Mouse (Mus musculus) thymus, postnatal 10 days (tissue): ENCODE measurements at regions not wholly inside any gene's neighbourhood (a gene's known extent, or its start where the extent isn't known, plus 50 kb on each side); places are given as distances from the start of the nearest gene placed in this dataset.
A peak's percentile ranks its signal among the peaks of the same experiment; 100 is the strongest.

ENCODE experiments used
- DNase-seq, 2 experiments: peaks; one replicate each; pipeline ENCODE4 v3.0.0; 2021; ENCODE audit warnings: low spot score in 2 of 2

DNA sequence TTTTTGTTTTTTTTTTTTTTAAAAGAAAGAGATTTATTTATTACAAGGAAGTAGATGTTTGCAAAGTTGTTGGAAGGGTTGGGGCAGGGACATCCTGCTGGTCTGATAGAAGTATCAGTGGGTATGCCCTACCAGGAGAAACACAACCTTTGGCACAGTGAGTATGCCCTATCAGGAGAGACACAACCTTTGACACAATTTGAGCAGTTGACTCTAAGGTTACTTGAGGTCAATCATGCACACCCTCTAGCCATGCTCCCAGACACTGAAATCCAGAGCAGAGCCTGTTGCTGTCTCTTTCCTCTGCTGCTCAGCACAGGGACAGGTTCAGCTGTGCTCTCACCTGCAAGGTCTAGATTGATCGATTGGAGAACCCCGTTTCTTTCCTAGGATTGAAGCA, 164.2 kb upstream of the Gjb5 start:
- DNase-seq, result no peak

DNA sequence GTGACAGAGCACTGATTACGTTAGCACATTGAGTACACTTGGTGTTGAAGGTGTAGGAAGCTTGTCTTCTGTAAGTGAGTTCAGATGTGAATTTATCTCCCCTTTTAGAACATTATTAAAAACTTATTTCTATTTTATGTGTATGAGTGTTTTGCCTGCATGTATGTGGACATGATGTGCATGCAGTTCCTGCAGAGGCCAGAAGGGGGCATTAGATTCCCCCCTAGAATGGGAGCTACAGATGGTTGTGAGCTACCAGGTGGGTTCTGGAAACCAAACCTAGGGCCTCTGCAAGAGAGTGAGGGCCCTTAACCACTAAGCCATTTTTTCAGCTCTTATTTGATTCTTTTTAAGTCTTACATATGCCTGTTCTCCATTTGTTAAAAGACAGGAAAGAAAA, 160.0 kb upstream of the Gjb5 start:
- DNase-seq, result no peak

DNA sequence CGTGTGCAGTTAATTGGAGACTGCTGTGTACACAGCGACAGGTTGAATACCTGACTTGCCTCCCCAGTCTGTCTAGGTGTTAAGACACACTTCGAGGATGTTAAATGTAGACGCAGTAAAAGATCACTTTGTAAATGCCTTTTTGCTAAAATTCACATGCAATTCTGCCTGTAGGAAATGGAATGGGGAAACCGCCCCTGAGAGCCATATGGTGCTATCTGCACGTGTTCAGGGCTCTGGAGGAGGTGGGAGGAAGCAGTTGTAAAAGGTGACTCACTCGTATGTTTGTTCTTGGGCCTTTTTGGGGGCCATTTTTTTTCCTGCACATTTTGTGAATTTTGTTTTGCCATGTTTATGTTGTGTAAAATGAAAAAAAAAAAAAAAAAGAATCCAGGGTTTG, 159.6 kb upstream of the Gjb5 start:
- DNase-seq, result no peak

DNA sequence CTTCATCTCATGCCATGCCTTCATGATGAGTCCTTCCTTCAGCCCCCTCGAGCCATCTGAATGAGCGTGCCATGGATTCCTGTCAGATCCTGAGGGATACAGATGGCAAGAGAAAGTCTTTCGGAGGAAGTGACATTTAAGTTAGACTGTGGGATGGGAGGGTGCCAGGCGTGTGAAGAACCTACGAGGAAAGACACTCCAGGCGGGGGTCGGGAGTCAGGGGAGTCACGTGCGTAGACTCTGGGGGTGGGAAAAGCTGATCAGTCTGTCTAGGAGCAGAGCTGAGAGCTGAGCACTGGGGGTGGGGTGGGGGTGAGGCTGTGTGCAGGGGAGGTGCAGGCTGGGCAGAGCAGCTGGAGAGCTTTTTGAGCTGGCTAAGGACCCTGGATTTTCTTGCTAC, 152.0 kb upstream of the Gjb5 start:
- no peak for DNase-seq

DNA sequence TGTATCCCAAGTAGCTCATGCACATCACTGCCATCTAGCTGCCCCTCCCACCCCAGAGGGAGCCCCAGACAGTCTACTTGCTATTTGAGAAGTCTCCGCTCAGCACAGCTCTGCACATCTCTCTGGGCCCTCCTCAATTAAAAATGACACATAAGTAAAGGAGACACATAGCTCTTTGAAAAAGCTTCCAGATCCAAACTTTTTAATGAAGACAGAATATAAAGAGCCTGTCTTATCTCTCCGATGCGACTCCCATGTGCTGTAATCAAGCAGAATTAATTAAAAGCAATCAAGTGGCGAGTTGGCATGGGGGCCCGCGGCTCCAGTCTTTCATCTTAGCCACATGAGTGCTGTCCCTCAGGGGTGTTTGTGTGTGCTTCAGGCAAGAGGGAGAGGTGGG, 144.6 kb upstream of the Gjb5 start:
- no peak for DNase-seq

DNA sequence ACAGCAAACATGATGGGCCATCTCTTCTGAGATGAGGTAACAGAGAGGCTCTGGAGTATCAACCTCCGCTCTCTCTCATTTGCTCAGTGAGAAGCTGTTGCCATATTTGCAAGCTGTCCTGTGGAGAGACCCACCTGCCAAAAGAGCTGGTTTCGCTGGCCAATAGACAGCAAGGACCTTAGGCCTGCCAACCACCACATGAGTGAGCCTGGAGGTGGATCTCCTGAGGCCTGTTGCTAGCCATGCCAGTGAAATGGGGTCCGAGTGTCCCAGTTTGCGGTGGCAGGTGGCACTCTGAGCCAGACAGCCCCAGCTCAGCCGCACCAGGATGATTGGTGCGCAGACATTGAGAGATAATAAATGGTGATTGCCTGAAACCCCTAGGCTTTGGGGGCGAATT, 143.9 kb upstream of the Gjb5 start:
- no peak for DNase-seq

DNA sequence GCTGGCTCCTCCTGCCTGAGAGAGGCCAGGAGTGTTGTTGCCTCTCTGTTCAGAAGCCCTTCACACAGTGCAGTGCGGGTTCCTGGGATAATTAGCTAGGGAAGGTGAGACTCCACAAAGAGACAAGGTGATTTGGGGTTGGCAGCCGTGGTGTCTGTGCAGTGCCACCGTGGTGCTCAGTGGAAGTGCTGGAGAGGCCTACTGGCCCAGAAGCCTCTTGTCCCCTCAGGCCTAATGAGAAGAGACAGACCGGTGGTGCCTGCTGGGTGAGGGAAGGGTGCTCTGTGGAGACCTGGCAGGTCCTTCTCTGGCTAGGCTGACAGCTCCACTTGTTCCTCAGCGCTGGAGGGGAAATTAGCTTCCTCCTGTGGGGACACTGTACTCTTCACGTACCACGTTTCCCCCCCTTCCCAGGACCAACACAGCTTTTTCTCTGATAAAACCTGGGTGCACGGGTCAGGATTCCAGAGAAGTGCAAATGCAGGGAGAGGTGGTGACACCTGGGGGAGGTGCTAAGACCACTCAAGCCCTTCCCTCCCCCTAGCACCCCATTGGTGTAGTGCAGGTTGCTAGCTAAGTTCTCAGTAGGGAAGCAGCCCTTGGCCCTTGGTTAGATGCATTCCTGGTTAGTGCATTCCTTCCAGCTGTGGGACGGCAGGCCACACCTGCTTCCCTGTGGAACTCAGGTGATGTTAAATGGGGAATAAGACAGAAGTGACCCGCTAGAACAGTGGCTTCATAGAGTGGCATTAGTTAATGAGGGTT, 129.2 kb upstream of the Gjb5 start:
- DNase-seq, result no peak

DNA sequence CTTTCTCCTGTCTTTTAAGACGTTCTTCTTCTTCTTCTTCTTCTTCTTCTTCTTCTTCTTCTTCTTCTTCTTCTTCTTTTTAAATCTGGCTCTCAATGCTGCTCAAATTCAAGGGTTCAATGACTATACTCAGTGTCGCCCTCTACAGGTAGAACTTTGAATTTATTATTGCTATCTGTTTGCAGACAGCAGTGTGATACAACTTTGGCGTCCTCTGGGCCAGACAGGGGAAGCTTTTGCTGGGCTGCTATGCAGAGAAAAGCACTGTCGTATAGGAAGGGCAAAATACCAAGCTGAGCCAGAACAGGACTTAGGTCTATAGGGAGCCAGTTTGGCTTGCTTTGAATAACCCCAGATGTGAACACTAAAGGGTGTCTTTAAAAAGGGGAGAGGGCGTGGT, 127.3 kb upstream of the Gjb5 start:
- no peak for DNase-seq

DNA sequence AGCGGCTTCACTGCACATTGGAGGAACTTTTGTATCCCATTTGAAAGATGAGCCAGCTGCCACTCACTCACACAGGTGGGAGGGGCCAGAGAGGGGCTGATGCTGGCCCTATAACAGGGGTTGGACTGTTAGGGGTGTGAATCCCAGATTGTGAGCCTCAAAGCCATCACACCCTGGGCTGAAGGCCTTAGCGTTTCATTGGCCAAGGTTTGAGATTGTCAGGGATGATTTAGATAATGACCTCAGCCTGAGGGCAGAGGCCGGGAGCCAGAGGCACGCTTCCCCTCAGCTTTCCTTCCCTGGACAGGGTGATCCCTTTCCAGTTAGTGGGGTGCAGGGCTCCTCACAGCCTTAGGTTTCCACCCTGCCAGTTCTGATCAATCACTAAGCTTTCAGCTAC, 124.5 kb upstream of the Gjb5 start:
- no peak for DNase-seq

DNA sequence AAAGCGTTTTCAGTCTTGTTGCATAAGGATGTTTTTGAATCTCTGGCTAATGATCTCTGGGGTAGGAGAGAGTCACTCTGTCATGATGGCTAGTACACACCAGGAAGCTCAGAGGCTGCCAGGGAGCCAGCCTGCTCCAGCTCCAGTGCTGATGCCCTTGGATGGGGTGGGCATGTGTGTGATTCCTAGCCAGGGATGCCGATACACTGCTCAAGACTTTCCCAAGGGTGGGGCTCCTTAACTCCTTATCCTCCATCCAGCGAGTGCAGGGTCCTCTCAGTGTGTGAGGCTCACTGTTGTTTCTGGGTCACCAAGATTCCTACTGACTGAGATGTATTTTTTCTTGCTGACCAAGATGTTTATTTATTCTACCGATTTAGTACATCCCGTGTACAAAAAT, 122.4 kb upstream of the Gjb5 start:
- no peak for DNase-seq

DNA sequence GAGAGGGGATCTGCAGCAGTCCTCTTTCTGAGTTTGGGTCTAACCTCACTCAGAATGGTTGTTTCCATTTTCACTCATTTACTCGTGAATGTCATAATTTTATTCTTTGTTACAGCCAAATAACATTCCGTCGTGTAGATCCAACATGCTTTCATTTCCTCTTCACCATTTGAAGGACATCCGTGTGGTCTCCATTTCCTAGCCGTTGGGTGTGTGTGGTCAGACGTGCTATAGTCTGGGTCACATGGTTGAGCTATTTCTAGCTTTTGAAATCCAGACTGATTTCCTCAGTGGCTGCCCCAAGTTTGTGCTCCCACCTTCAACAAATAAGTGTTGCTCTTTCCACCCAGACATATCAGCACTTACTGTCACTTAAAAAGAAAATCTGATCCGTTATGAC, 111.9 kb upstream of the Gjb5 start:
- no peak for DNase-seq

DNA sequence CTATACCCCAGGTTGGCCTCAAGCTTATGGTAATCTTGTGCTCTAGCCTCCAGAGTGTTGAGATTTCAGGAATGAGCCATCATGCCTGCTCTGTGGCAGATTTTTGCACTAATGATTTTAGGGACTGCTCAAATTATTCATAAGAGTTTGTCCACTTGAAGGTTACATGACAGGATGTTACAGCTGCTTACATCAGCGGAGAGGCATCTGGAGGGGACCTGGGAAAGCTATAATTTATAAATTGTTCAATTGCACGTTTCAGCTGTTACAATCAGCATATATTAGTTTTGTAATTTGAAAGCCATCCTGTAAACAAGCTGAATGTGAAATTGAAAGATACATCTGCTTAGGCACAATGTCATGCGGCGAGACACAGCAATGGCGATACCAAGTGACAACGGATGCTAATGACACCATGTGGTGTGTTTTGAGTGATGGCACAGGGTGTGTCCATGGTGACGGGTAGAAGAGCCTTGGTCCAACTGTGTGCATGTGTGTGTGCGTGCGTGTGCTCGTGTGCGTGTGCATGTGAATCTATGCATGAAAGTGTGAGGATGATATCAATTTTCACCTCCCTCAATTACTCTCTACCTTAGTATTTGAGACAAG, 96.6 kb upstream of the Gjb5 start:
- no peak for DNase-seq

DNA sequence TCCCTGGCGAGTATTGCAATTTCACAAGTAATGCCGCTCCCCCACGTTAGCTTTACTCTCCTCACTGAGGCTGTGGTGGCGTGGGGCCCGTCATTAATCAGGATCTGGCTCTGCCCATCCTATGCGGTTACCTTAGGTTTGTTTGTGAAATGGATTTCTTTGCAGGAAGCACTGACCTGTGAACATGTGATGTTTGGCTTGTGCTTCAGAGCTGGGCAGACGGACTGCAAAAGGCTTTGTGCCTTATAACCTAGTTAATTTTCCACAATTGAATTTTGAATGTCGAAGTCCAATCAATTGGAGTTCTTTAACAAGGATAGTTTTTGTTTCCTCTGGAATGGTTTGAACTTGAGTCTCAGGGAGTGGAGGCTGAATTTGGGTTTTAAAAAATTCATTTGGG, 94.1 kb upstream of the Gjb5 start:
- DNase-seq, result no peak

DNA sequence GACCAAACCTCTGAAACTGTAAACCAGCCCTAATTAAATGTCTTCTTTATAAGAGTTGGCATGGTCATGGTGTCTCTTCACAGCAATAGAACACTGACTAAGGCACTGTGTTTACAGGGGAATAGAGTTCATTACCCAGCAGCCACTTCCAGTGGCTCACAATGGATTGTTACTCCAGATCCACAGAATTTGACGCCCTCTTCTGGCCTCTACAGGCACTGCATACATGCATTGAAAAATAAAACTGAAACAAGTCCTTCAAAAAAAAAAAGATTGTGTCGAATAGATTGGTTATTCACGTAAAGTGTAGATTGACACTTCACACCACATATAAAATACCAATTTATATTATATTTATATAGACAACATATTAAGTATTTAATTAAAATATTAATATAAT, 87.3 kb upstream of the Gjb5 start:
- no peak for DNase-seq

DNA sequence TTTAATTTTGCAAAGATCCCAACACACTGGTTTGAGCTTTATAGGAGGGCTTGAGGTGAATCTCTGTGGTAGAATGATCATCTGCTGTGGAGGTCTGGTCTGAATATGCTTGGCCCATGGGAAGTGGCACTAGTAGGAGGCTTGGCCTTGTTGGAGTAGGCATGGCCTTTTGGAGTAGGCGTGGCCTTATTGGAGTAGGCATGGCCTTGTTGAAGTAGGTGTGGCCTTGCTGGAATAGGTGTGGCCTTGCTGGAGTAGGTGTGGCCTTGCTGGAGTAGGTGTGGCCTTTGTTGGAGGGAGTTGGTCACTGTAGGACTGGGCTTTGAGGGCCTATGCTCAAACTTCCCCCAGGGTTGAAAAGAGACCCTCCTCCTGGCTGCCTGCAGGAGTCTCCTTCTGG, 86.1 kb upstream of the Gjb5 start:
- no peak for DNase-seq

DNA sequence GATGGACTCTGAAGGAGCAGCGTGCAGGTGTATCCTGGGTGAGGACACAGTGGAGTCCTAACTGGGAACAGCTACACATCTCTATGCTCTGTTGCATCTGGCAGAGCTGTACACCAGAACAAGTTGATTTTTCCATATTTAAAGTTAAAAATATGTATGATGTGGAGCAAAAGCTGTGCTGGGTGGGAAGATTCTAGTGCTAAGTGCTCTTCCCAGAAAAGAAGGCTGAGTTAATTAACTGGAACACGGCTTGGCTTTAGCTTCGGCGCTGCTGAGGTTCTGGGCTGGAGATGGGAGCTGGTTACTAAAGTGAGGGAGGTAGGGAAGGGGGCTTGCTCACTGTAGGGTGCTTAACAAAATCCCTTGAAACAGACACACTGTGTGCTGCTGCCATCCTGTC, 84.0 kb upstream of the Gjb5 start:
- no peak for DNase-seq

DNA sequence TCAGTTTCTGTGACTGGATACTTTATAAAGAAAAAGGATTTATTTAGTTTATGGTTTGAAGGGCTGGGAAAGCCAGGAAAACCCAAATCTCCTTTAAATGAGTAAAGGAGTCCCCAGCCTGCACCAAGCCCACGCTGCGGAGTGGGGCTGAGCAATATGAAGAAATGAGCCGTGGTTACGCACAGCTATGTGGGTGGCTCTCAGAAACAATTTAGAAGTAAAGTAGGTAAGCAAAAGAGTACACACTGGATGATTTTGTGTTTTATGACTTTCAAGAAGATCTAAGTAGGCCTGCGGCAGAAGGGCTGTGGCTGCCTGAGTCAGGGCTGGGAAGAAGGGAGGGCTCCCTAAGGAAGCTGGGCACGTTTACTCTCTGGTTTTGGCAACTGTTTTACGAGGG, 82.6 kb upstream of the Gjb5 start:
- DNase-seq, result no peak

DNA sequence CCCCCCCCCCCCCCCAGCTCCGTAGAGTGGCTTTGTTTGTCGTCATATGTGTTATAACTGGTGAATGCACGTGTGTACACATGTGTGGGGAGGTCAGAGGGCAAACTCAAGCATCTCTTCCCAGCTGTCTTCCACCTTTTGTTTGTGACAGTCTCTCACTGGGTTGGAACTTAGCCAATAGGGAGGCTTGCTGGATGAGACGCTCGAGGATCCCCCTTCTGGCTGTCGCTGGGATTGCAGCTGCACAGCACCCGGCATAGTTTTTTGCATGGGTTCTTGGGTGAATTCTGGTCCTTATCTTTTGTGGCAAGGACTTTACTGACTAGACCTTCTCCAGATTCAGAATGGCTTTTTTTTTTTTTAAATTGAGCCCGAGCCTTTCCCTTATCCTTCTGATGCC, 77.1 kb upstream of the Gjb5 start:
- peak in 1 of 2 experiments; percentile 51 for DNase-seq

DNA sequence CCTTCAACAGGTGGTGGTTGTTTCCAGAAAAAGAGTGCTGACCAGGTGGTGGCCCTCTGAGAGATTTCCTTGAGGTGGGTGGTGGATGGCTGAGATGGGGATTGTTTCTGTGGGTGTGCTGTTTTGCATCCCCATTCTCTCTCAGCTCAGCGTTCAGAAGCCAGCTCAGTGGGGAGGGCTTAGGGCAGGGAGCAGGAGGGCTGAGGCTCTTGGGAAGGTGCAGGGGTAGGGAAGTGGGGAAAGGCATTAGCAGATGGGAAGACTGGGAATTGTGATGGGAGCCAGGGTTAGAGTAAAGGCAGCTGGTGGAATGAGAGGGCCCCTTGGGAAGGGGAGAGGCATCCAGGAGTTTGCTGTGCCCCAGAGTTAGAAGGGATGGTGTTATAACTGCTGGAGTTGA, 72.3 kb upstream of the Gjb5 start:
- DNase-seq, result no peak

DNA sequence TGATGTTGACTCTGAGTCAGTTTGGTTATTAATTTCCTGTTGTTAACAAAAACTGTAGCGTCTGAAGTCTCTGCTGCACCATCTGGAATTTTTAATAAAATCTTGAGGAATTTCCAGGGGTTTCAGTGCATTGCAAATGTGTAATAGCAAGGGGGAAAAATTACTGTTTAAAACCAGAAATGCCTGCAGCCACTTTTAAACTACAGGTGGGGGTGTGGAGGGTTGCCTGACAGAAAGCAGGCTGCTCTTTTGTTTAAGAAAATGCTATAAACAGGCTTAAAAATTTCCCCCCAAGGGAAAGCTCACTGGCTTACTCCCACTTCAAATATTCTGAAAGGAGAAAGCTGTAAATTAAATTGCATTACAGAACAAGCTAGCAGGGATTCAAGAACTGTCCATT, 71.8 kb upstream of the Gjb5 start:
- DNase-seq, result no peak

DNA sequence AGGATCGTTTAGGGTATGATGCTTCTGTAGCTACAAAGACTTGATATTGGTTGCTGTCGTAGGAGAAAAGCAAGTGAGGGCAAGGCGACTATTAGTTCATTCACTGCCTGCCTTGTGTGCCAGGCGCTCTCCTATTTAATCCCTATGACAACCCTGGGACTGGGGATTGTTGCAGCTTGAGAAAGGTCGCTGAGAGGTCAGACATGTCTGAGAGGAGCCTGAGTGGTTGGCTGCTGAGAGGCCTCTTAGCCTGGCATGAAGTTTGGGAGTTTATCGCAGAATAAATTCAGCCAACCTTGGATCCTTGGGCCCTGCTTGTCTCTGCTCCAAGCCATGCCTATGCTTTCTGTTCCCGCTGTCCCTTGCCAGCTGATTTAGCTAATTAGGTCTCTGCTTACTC, 65.9 kb upstream of the Gjb5 start:
- DNase-seq, result no peak

DNA sequence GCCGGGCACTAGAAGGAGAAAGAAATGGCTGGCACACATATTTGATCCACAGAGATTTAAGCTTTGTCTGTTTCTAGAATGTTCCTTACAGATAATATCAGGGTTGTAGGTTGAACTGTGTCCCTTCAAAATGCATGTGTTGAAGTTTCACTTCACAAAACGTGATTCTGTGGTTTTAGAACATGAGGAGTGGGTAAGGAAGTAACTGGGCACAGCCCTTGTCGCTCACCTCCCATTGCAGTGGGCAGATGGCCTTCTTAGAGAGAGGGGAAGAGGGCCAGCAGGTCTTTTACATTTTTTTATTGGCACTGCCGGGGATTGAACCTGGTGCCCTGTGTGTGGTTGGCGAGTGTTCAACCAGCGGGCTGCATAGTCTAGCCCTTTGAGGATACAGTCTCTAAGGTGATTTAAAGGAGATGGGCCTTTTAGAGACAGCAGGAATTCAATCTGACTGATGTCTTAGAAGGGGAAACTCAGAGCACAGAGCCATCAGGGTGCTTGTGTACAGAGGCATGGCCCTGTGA, 64.0 kb upstream of the Gjb5 start:
- no peak for DNase-seq

DNA sequence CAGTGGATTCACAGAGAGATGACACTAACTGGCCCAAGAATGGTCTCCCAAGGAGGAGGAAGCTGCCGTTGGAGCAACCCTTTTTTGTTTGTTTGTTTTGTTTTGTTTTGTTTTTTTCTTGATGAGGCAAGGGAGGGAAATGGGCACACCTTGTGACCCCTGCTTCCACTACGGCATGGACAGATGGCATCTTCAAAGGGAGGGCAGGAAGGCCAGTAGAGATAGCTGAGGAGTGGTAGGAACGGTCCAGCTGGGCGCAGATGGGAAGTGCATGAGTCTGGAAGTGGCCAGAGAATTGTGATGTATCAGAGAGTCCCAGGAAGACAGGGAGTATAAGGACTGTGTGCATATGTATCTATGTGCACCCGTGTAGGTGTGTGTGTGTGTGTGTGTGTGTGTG, 63.1 kb upstream of the Gjb5 start:
- DNase-seq, result no peak

DNA sequence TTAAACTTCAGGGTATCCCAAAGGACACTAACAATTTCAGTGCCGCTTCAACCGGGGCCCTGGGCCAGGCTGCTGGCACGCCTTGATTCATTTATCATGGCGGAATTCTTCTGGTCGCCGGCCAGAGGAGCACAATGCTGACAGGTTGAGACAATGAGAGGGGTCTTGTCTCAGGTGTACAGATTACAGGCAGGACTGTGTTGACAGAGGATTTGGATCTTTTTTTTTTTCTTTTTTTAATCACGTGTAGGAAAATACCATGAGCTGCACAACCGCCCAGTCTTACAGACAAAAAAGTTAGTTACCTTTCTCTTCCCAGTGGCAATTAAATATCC, 61.8 kb upstream of the Gjb5 start:
- DNase-seq, result no peak
